Mouse (Mus musculus): Measurements from ENCODE around the gene Oas1e.

GRCm38 (mm10) chr5:120765010-120765409 lies 30.3 kb downstream of the Oas1e start:
- no peak for TF ChIP-seq POLR2A (IDR thresholded peaks at IDR 0.05; ENCODE audit: insufficient read depth, low read depth, low read length)
- no peak for TF ChIP-seq CTCF (IDR thresholded peaks at IDR 0.05; ENCODE audit: insufficient read depth, low read depth, low read length)

All from olfactory bulb, adult 2 months (tissue).